Mouse (Mus musculus) CD4-positive, CD25-positive, alpha-beta regulatory T cell, adult 2 months (primary cell): Measurements from ENCODE around the gene Otud5.
"Not testable (repeated sequence)": the region's sequence is repeated elsewhere in the genome, so short reads cannot be mapped to it uniquely, and the experiment has no call there.

Experiments
- DNase-seq: peaks from one replicate; pipeline ENCODE4 v3.0.0-alpha.2; 2012; ENCODE audit warnings: low read depth, low spot score

Gene Otud5

DNA sequence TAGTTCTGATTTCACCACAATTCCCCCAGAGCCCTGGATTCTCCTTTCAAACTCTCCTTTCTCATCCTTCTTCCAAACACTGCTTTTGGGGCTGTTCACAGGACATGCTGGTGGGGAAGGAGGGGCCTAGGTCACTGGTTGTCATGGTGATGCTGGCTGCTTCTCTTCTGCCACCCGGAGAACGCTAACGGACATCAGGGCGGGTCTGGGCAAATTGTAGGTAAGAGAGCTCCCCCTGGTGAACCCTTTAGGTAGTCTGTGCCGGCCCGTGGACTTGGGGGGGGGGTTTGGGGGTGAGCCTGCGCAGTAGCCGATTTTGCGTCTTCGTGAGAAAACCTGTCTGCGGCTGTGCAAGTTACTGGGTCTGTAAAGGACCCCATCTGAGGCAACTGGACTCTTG is 38.7 kb downstream of the Otud5 start:
- DNase-seq, result peak; percentile 85

DNA sequence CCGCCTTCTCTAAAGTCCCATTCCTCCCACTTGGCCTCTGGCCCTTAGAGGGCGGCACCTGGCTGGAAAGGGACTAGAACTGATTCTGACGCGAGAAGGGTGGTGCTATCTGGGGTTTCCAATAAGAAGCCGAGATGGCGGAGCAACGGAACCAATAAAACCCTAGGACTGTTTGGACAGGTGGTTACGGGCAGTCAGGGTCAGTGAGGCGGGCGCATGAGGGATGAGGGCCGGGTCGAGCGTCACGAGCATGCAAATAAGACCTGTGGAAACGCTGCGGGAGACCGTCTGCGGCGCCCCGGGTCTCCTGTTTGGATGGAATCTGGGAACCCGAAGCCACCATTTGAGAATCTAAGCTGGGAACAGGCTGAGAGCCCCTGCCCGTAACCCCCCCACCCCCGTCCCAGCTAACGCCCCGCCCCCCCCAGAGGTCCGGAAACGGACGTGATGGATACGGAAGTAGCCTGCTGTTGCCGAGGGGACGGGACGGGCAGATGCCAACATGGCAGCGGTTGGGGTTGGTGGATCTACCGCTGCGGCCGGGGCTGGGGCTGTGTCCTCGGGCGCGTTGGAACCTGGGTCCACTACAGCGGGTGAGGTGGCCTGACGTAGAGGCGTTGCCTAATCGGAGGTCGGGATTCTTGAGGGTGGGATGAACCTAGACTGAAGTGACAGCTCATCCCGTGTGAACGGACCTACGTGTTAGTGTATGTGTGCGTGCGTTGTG is 42.8 kb downstream of the Otud5 start, which contains the start of gene Slc35a2:
TSS of gene Slc35a2 (plus strand) at position 188 of the 727 bp plus-strand sequence.
- peak; percentile 81 for DNase-seq

DNA sequence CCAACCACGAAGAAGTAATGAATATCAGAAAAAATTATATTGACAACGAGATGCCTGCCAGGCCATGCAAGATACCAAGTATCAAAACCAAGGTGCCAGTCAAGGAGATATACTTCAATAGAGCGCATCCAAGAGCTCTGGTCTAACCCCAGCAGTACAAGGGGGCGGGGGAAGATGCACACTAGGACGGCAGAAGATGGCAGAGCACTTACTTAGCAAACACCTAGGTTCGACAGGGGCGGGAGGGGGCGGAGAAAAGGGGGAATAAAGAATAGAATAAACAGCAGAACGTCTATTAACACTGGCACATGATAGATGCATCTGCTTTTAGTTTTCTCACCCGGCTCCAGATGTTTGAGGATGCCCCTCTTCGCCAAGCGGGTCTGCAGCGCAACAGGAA is 57.0 kb downstream of the Otud5 start:
- DNase-seq, result peak; percentile 49

DNA sequence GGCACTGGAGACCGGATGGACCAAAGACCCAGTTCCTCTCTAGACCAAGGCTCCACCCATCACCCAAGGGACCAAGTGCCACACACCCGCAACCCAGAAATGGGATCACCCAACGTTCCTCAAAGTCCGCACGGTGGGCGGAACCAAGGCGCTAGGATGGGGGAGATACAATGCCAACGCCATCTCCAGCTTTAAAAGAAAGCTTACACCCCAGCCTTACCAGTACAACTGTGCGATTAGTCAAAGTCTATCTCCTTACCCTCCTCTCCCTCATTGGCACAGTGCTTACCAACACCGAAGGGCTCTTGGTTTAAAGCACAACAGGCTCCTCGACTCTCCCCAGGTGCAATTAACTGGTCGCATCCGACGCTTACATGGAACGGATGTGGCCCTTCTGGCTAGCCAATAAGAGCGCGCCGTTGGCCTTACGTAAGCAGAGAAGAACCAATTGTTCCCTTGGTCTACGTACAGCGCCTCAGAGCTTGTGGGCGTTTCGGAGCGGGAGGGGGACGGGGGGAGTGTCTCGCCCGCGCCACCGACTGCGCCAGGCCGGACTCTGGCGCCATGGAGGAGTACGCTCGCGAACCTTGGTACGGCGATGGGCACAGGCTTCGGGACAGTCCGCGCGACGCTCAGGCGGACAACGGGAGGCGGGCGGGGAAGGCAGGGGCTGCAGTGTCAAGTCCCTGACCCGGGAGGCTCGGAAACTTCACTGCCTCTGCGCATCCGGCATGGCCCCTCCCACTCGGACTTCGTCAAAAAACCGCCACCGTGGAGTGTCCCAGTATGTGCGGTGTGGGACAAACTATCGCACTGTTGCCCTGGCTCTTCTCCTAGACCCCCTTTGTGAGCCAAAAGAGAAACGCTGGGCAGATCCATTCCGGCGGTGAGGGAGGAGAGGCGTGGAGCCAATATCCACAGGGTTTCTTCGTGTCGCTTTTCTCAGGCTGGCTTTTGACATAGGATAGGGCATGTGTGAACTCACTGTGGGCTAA is 58.0 kb downstream of the Otud5 start, which contains the start of the genes Pqbp1 and Timm17b:
TSS of gene Pqbp1 (minus strand) at position 390 of the 995 bp plus-strand sequence.
TSS of gene Timm17b (plus strand) at position 478 of the 995 bp plus-strand sequence.
- peak; percentile 93 for DNase-seq

DNA sequence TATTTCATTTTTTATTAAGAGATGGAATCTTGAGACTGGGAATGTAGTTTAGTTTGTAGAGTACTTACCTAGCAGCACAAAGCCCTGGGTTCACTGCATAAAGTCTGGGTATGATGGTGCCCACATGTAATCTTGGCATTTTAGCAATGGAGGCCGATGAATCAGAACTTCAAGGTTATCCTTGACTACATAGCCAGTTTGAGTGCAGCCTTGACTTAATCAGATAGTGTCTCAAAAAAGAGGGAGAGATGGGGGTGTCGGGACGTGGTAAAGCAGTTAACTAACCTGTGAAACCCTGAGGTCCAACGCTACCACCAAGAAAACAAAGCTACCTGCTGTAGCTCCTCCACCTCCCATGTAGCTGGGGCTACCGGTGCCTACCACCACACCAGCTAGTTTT is 63.3 kb downstream of the Otud5 start:
- DNase-seq, result no peak

DNA sequence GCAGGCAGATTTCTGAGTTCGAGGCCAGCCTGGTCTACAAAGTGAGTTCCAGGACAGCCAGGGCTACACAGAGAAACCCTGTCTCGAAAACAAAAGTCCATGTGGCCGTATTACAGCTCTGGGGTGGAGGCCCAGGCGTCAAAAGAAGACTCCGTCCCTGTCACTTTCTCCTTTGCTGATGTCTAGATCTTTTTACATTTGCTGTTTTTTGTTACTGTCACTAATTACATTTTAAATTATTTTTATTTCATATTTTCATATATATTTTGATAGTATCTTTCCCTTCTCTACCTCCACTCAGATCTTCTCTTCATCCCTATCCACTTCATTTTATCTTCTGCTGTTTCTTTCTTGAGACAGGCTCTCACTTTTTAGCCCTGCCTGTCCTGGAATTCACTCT is 66.6 kb downstream of the Otud5 start, which contains the start of gene Gm10491:
TSS of gene Gm10491 (minus strand) at position 101 of the 400 bp plus-strand sequence.
- no peak for DNase-seq

DNA sequence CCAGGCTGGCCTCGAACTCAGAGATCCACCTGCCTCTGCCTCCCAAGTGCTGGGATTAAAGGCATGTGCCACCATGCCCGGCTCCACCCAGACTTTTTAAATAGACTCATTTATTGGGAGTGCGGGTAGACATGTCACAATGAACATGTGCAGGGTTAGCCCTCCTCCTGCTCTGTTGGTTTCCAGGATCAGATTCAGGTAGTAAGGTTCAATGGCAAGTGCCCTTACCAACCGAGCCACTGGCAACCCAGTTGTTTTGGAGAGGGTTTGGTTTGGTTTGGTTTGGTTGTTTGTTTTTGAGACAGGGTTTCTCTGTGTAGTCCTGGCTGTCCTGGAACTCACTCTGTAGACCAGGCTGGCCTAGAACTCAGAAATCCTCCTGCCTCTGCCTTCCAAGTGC is 68.1 kb downstream of the Otud5 start, which contains the start of gene Gm10490:
TSS of gene Gm10490 (plus strand) at position 301 of the 400 bp plus-strand sequence.
- not testable (repeated sequence) for DNase-seq

DNA sequence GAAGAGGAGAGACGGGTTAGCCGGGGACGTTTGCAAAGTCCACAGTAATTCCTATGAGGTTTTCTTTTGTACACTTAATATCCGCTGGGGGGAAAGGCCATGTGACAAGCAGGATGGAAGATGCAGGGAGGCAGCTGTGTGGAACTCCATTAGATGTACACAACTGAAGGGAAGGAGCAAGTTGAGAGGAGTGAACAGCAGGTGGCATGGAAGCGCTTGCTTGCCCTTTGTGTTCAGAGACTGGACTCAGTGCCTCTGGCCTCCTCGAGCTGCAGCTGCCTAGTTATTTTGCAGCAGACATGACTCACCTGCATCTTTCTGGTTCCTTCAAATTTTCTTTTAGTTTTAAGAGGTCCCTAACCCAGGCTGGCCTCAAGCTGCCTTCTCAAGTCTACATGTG is 69.3 kb downstream of the Otud5 start:
- DNase-seq, result no peak

DNA sequence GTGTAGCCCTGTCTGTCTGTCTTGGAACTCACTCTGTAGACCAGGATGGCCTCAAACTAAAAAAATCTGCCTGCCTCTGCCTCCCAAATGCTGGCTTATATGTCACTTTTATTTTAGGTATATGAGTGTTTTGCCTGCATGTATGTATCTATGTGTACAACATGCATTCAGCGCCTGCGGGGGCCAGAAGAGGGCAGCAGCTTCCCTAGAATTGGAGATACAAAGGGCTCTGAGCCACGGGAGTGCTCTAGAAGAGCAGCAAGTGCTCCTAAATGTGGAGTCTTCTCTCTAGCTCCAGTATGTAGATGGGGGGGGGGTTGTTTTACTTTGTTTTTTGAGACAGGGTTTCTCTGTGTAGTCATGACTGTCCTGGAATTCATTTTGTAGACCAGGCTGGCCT is 74.5 kb downstream of the Otud5 start:
- DNase-seq, result peak; percentile 30

DNA sequence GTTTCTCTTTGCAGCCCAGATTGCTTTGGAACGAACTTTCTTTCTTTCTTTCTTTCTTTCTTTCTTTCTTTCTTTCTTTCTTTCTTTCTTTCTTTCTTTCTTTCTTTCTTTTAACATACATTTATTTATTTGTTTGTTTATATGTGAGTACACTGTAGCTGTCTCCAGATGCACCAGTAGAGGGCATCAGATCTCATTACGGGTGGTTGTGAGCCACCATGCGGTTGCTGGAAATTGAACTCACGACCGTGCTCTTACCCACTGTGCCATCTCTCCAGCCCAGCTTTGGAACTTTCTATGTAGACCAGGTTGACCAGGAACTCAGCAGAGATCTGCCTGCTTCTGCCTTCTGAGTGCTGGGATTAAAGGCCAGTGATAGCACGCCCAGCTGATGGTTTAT is 76.8 kb downstream of the Otud5 start:
- peak; percentile 11 for DNase-seq

DNA sequence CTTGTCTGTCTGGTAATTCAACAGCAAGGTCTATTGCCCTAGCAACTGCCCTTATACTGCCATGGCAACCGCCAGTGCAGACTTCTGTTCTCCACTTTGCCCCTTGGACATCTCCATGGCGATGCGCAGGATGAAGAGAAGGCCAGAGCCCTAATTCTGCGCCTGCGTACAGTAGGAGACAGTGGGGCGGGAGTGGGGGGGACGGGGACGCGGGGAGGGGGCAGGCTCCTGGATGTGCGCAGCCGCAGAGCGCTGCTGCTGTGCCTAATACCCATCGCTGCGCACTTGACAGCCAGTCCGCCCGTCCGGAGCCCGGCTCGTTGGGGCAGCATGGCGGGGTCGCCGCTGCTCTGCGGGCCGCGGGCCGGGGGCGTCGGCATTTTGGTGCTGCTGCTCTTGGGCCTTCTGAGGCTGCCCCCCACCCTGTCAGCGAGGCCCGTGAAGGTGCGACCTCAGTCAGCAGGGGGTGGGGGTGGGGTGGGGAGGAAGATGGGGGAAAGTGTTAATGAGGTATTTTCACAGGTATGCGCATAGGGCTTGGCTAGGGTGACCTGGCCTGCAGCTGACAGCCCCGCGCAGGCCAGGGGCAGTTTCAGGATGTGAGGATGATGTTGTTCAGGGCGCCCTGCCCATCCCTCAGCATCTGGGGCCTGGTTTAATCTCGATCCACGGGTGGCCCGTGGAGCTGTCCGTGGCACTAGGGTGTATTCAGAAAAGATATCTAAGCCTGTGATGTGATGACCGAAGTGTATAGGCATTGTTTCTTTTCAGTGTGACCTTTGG is 78.6 kb downstream of the Otud5 start, which contains the start of gene Pcsk1n:
TSS of gene Pcsk1n (plus strand) at position 222 of the 783 bp plus-strand sequence.
- DNase-seq, result no peak

DNA sequence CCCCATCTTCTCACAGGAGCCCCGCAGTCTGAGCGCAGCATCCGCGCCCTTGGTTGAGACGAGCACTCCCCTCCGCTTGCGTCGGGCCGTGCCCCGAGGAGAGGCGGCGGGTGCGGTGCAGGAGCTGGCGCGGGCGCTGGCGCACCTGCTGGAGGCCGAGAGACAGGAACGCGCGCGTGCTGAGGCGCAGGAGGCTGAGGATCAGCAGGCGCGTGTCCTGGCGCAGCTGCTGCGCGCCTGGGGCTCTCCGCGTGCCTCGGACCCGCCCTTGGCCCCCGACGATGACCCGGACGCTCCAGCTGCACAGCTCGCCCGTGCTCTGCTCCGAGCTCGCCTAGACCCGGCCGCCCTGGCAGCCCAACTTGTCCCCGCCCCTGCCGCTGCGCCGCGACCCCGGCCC is 80.9 kb downstream of the Otud5 start:
- DNase-seq, result peak; percentile 35
